Mouse (Mus musculus): ENCODE results near the gene Adgrl3.

- TF ChIP-seq MYOD1 (IDR thresholded peaks at IDR 0.05; ENCODE audit: control insufficient read depth, insufficient read length, low read depth) (no peak), CTCF (IDR thresholded peaks at IDR 0.05; ENCODE audit: control insufficient read depth, insufficient read depth, insufficient read length) (no peak), MAX (IDR thresholded peaks at IDR 0.05) (no peak)
These were observed at the start of gene Adgrl3 for GRCm38 (mm10) chr5:81019590-81020254.
